Mouse (Mus musculus) thymus, adult 2 months (tissue): ENCODE results near the gene Naa38.

ENCODE experiments used
- CTCF ChIP-seq: fragments of 200-500 bp; IDR thresholded peaks from 2 replicates; pipeline ENCODE4 v1.5.1; 2012; ENCODE audit warnings: mild to moderate bottlenecking, control low read depth, low read length, moderate library complexity, borderline replicate concordance; ENCODE audit not compliant: control insufficient read depth, poor library complexity, insufficient read depth; ENCODE audit errors: extremely low read depth
- POLR2A ChIP-seq: fragments of 200-500 bp; IDR thresholded peaks from 2 replicates; pipeline ENCODE4 v1.6.1; 2012; ENCODE audit warnings: mild to moderate bottlenecking, low read length, control low read depth, moderate library complexity; ENCODE audit not compliant: control insufficient read depth, poor library complexity, insufficient read depth; ENCODE audit errors: extremely low read depth

GRCm38 (mm10) chr11:69377766-69378165 is 17.5 kb upstream of the Naa38 start:
- no peak for TF ChIP-seq CTCF
- TF ChIP-seq POLR2A: no peak
